Mouse (Mus musculus): ENCODE data around the gene Mia. TPM values are rescaled to one million over a fixed set of nuclear protein-coding genes. Genes with fewer than 3 reads are reported as not detected.

Mia gene
- 1 to 10 TPM; 1.8 to 2.0 TPM for total RNA-seq (2021)

- no peak for DNase-seq
Measured at GRCm38 (mm10) chr7:27180837-27181695, at the start of gene Mia, which contains the start of gene Gm21983. Mia (minus strand) TSS chr7:27181157. Gm21983 (minus strand) TSS chr7:27181086.

- DNase-seq = no peak
Measured at GRCm38 (mm10) chr7:27228865-27229264, 47.9 kb upstream of the Mia start.

GRCm38 (mm10) chr7:27228281-27228821 lies 47.4 kb upstream of the Mia start, which contains the start of gene Itpkc:
Itpkc (minus strand) TSS chr7:27228661.
- peak; percentile 90 to 91 for DNase-seq

GRCm38 (mm10) chr7:27227676-27228075 lies 46.7 kb upstream of the Mia start:
- no peak for DNase-seq

GRCm38 (mm10) chr7:27227276-27227675 lies 46.3 kb upstream of the Mia start:
- DNase-seq = no peak

- peak in 1 of 2 experiments; percentile 31 for DNase-seq
Measured at GRCm38 (mm10) chr7:27224877-27225575, 44.1 kb upstream of the Mia start.

GRCm38 (mm10) chr7:27222538-27222937 lies 41.6 kb upstream of the Mia start:
- no peak for DNase-seq

- no peak for DNase-seq
Measured at GRCm38 (mm10) chr7:27221939-27222338, 41.0 kb upstream of the Mia start.

GRCm38 (mm10) chr7:27219937-27220336 lies 39.0 kb upstream of the Mia start:
- DNase-seq = no peak

GRCm38 (mm10) chr7:27218586-27218985 lies 37.6 kb upstream of the Mia start:
- DNase-seq = no peak

- no peak for DNase-seq
Measured at GRCm38 (mm10) chr7:27212626-27213025, 31.7 kb upstream of the Mia start.

- DNase-seq = no peak
Measured at GRCm38 (mm10) chr7:27203730-27204449, 22.9 kb upstream of the Mia start.

- no peak for DNase-seq
Measured at GRCm38 (mm10) chr7:27198779-27199178, 17.8 kb upstream of the Mia start.

- no peak for DNase-seq
Measured at GRCm38 (mm10) chr7:27198355-27198754, 17.4 kb upstream of the Mia start.

GRCm38 (mm10) chr7:27197634-27198033 lies 16.7 kb upstream of the Mia start:
- no peak for DNase-seq

- no peak for DNase-seq
Measured at GRCm38 (mm10) chr7:27197136-27197535, 16.2 kb upstream of the Mia start.

- peak; percentile 96 to 97 for DNase-seq
Measured at GRCm38 (mm10) chr7:27195681-27196611, 15.0 kb upstream of the Mia start, which contains the start of the genes BC024978 and Snrpa. BC024978 (plus strand) TSS chr7:27195781. Snrpa (minus strand) TSS chr7:27196271.

- no peak for DNase-seq
Measured at GRCm38 (mm10) chr7:27193731-27194130, 12.8 kb upstream of the Mia start.

- DNase-seq = no peak
Measured at GRCm38 (mm10) chr7:27192434-27192833, 11.5 kb upstream of the Mia start.

GRCm38 (mm10) chr7:27189271-27189931 lies 8.4 kb upstream of the Mia start:
- DNase-seq = no peak

GRCm38 (mm10) chr7:27185986-27186385 lies 5.0 kb upstream of the Mia start:
- DNase-seq = no peak

Measured in layer of hippocampus, postnatal 36 days (tissue).